Mouse (Mus musculus): ENCODE results near the gene Mettl7a1. TPM values are rescaled to one million over a fixed set of nuclear protein-coding genes. Genes with fewer than 3 reads are reported as not detected.

Gene Mettl7a1
- polyA plus RNA-seq, 1 experiment, result 18.9 TPM

DNA sequence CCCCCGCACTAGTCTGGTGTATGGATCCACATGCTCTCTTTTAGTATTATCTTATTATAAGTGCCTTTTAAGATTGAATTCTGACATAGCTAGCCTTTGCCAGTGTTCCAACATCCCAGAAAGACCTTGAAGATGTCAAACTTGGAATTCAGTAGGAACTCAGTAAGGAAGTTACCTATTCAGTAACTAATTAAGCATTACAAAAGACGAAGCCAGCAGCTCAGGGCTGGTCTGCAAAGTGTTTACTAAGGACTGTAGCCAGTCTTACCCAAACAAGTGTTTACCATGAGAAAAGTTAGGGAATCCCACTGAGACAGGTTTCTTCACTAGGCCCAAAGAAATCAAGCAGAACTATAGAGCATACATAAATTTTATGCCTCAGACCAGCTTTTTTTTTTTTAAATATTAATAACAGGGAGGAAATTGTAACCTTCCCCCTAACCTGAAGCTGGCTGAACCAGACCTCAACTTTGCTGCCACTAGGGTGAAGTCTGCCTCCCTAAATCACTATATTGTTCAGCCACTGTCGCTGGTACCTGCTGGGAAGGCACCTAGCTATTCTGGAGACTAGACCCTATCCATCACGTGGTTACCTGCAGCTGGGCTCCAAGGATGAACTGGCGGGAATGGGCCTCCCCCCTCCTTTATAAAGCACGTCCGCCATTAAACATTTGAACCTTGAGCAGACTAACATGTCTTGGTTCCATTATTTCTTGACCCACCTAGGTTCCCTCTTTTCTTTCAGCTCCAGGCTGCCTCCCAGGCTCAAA lies 29.0 kb upstream of the Mettl7a1 start:
- WGBS, result 97% methylated on average over 7 of the region's 7 CpGs
- no peak for DNase-seq
- no peak for TF ChIP-seq CTCF (IDR thresholded peaks at IDR 0.05; ENCODE audit: borderline replicate concordance, control insufficient read depth, extremely low read depth, insufficient read depth, low read length, poor library complexity)

GRCm38 (mm10) chr15:100276403-100276802 lies 27.5 kb upstream of the Mettl7a1 start:
- H3K4me1 ChIP-seq (replicated peaks; ENCODE audit: control insufficient read depth, insufficient read depth, low read length), result no peaks in the 10 kb centered on the region
- 97% methylated on average over 4 of the region's 4 CpGs for WGBS
- DNase-seq, result no peak
- H3K27ac ChIP-seq (ENCODE audit: control insufficient read depth, insufficient read depth, low read length), result no peak overlapping the region
- H3K27me3 ChIP-seq (ENCODE audit: control insufficient read depth, insufficient read depth, low read length), result no peaks in the 10 kb centered on the region
- no peak overlapping the region for H3K4me3 ChIP-seq (ENCODE audit: control insufficient read depth, insufficient read depth, low read length)
- no peaks in the 10 kb centered on the region for H3K36me3 ChIP-seq (ENCODE audit: control insufficient read depth, insufficient read depth, low read length)
- TF ChIP-seq CTCF (IDR thresholded peaks at IDR 0.05; ENCODE audit: borderline replicate concordance, control insufficient read depth, extremely low read depth, insufficient read depth, low read length, poor library complexity) (no peak), POLR2A (IDR thresholded peaks at IDR 0.05; ENCODE audit: control insufficient read depth, extremely low read depth, insufficient read depth, low read length, poor library complexity) (no peak)

More for the DNA sequence above, 29.0 kb upstream of the Mettl7a1 start:
- Histone ChIP-seq H3K36me3 (ENCODE audit: control insufficient read depth, insufficient read depth, low read length) (no peaks in the 10 kb centered on the region), H3K4me1 (replicated peaks; ENCODE audit: control insufficient read depth, insufficient read depth, low read length) (no peaks in the 10 kb centered on the region), H3K27ac (ENCODE audit: control insufficient read depth, insufficient read depth, low read length) (no peak overlapping the region), H3K4me3 (ENCODE audit: control insufficient read depth, insufficient read depth, low read length) (no peak overlapping the region), H3K27me3 (ENCODE audit: control insufficient read depth, insufficient read depth, low read length) (no peaks in the 10 kb centered on the region)

DNA sequence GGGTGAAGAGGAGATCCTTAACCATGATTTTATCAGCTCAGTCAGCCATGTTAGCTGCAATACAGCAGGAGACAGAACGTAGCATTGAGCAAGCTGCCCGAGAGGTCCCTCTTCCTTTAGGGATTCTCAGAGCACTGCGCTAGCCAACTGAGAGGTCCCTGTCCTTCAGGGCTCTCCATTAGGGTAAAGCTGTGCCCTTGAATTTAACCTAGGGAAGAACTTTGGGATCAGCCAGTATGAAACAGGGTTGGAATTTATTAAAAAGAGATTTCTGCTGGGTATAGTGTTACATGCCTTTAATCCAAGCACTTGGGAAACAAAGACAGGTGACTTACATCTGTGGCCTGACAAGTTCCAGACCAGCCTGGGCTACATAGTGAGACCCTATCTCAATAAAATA lies 26.4 kb upstream of the Mettl7a1 start:
- no peaks in the 10 kb centered on the region for H3K4me1 ChIP-seq (replicated peaks; ENCODE audit: control insufficient read depth, insufficient read depth, low read length)
- H3K36me3 ChIP-seq (ENCODE audit: control insufficient read depth, insufficient read depth, low read length), result no peaks in the 10 kb centered on the region
- H3K4me3 ChIP-seq (ENCODE audit: control insufficient read depth, insufficient read depth, low read length), result no peak overlapping the region
- no peak overlapping the region for H3K27ac ChIP-seq (ENCODE audit: control insufficient read depth, insufficient read depth, low read length)
- no peak for DNase-seq
- H3K27me3 ChIP-seq (ENCODE audit: control insufficient read depth, insufficient read depth, low read length), result no peaks in the 10 kb centered on the region
- TF ChIP-seq POLR2A (IDR thresholded peaks at IDR 0.05; ENCODE audit: control insufficient read depth, extremely low read depth, insufficient read depth, low read length, poor library complexity) (no peak), CTCF (IDR thresholded peaks at IDR 0.05; ENCODE audit: borderline replicate concordance, control insufficient read depth, extremely low read depth, insufficient read depth, low read length, poor library complexity) (no peak)
- WGBS, result 98% methylated on average over 3 of the region's 3 CpGs

- H3K27ac ChIP-seq (ENCODE audit: control insufficient read depth, insufficient read depth, low read length), result no peak within 1 kb of the TSS
- WGBS, result 97% methylated on average over 20 of the region's 20 CpGs
- no peak within 1 kb of the TSS for H3K4me3 ChIP-seq (ENCODE audit: control insufficient read depth, insufficient read depth, low read length)
- TF ChIP-seq CTCF (IDR thresholded peaks at IDR 0.05; ENCODE audit: borderline replicate concordance, control insufficient read depth, extremely low read depth, insufficient read depth, low read length, poor library complexity) (no peak), POLR2A (IDR thresholded peaks at IDR 0.05; ENCODE audit: control insufficient read depth, extremely low read depth, insufficient read depth, low read length, poor library complexity) (no peak)
- no peak for DNase-seq
- no peaks in the 10 kb centered on the region for H3K4me1 ChIP-seq (replicated peaks; ENCODE audit: control insufficient read depth, insufficient read depth, low read length)
- no peaks in the 10 kb centered on the region for H3K27me3 ChIP-seq (ENCODE audit: control insufficient read depth, insufficient read depth, low read length)
- no peaks in the 10 kb centered on the region for H3K36me3 ChIP-seq (ENCODE audit: control insufficient read depth, insufficient read depth, low read length)
Observed at GRCm38 (mm10) chr15:100280626-100281025, 23.3 kb upstream of the Mettl7a1 start, which contains the start of gene Tmprss12. TSS of gene Tmprss12 (plus strand) at chr15:100280837.

DNA sequence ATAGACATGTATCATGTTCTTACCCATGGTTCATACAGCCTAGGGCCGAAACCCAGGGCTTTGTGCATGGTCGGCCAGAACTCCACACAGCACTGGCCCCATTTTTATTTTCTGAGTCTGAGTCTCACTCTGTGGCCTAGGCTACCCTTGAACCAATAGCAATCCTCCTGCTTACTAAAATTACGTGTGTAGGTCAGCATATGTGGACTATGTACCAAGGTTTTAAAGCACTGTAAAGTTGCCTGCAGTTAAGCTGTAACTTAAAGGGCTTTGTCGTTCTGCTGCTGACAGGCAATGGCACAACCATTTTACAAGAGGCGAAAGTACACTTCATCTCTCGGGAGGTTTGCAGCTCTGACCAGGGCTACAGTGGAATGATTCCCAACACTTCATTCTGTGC lies 15.0 kb upstream of the Mettl7a1 start:
- WGBS, result 97% methylated on average over 6 of the region's 6 CpGs
- Histone ChIP-seq H3K27me3 (ENCODE audit: control insufficient read depth, insufficient read depth, low read length) (no peaks in the 10 kb centered on the region), H3K27ac (ENCODE audit: control insufficient read depth, insufficient read depth, low read length) (no peak overlapping the region), H3K4me3 (ENCODE audit: control insufficient read depth, insufficient read depth, low read length) (no peak overlapping the region), H3K36me3 (ENCODE audit: control insufficient read depth, insufficient read depth, low read length) (no peaks in the 10 kb centered on the region), H3K4me1 (replicated peaks; ENCODE audit: control insufficient read depth, insufficient read depth, low read length) (no peaks in the 10 kb centered on the region)
- TF ChIP-seq POLR2A (IDR thresholded peaks at IDR 0.05; ENCODE audit: control insufficient read depth, extremely low read depth, insufficient read depth, low read length, poor library complexity) (no peak), CTCF (IDR thresholded peaks at IDR 0.05; ENCODE audit: borderline replicate concordance, control insufficient read depth, extremely low read depth, insufficient read depth, low read length, poor library complexity) (no peak)
- DNase-seq, result no peak

- WGBS, result 92% methylated on average over 5 of the region's 5 CpGs
- Histone ChIP-seq H3K27ac (ENCODE audit: control insufficient read depth, insufficient read depth, low read length) (no peak overlapping the region), H3K4me1 (replicated peaks; ENCODE audit: control insufficient read depth, insufficient read depth, low read length) (no peaks in the 10 kb centered on the region), H3K27me3 (ENCODE audit: control insufficient read depth, insufficient read depth, low read length) (no peaks in the 10 kb centered on the region), H3K4me3 (ENCODE audit: control insufficient read depth, insufficient read depth, low read length) (no peak overlapping the region), H3K36me3 (ENCODE audit: control insufficient read depth, insufficient read depth, low read length) (no peaks in the 10 kb centered on the region)
- no peak for DNase-seq
- TF ChIP-seq CTCF (IDR thresholded peaks at IDR 0.05; ENCODE audit: borderline replicate concordance, control insufficient read depth, extremely low read depth, insufficient read depth, low read length, poor library complexity), result no peak
- no peak for TF ChIP-seq POLR2A (IDR thresholded peaks at IDR 0.05; ENCODE audit: control insufficient read depth, extremely low read depth, insufficient read depth, low read length, poor library complexity)
Observed at GRCm38 (mm10) chr15:100290858-100291257, 13.1 kb upstream of the Mettl7a1 start.
